Mouse (Mus musculus): ENCODE measurements around the gene Ptpro. TPM values are rescaled to one million over a fixed set of nuclear protein-coding genes. Genes with fewer than 3 reads are reported as not detected.
A peak's percentile ranks its signal among the peaks of the same experiment; 100 is the strongest.

Ptpro gene
- polyA plus RNA-seq, 2 experiments, result 0.40 to 0.55 TPM

DNA sequence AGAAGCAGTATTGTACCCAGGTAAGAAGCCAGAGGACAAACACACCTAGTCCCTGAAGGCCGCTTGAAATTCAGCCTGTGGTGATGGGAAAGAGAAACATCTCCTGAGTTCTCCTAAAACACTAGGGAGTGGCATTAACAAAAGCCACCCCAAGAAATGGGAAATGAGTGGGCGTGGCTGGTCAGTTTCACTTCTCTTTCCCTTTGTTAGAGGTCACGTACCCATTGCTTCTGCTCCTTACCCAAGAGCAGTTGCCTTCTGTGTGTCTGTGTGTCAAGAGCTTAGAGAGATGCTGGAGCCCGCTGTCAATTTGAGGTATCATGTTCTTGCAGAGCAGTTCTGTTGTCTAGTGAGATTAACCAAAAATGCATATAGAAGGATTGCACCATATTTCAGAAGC lies 134.2 kb downstream of the Ptpro start:
- H3K4me2 ChIP-seq (ENCODE audit: low read depth), result no peak overlapping the region
- H3K4me1 ChIP-seq (replicated peaks; ENCODE audit: control insufficient read depth in 2 of 2, insufficient read depth in 2 of 2, low read length in 1 of 2), result no peaks in the 10 kb centered on the region
- no peaks in the 10 kb centered on the region for H3K36me3 ChIP-seq (replicated peaks; ENCODE audit: control insufficient read depth, insufficient read depth, low read depth)
- no peak overlapping the region for H3K9ac ChIP-seq (replicated peaks)
- no peak overlapping the region for H3K4me3 ChIP-seq (ENCODE audit: insufficient read depth in 1 of 2, low read depth in 2 of 2, low read length in 2 of 2)
- no peaks in the 10 kb centered on the region for H3K9me3 ChIP-seq (ENCODE audit: control insufficient read depth, low read length)
- TF ChIP-seq EP300 (IDR thresholded peaks at IDR 0.05; ENCODE audit: low read depth), result no peak
- TF ChIP-seq CTCF (IDR thresholded peaks at IDR 0.05; ENCODE audit: low read depth), result no peak
- no peak overlapping the region for H3K27ac ChIP-seq
- WGBS (ENCODE audit: insufficient replicate concordance), result 53% methylated on average over 4 of the region's 4 CpGs
- no peaks in the 10 kb centered on the region for H3K27me3 ChIP-seq (ENCODE audit: control insufficient read depth, insufficient read depth, low read length)
- no peak for ATAC-seq (ENCODE audit: insufficient read depth)
- DNase-seq (ENCODE audit: low read depth in 3 of 3, low spot score in 3 of 3), result no peak

DNA sequence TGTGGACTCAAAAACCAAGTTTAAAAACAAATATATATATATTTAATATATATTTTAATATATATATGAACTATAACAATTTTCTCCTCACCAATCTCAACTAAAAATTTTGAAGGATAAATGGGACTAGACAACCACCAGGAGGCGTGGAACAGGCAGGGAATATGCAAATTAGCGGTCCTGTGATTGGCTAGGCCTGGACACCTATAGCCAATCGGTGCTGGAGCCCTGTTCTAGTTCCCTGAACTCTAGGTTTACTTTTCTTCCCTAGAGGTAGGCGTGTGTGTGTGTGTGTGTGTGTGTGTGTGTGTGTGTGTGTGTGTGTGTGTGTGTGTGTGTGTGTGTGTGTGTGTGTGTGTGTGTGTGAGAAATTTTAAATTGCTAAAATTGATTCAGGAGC lies 134.8 kb downstream of the Ptpro start:
- no peaks in the 10 kb centered on the region for H3K36me3 ChIP-seq (replicated peaks; ENCODE audit: control insufficient read depth, insufficient read depth, low read depth)
- no peaks in the 10 kb centered on the region for H3K4me1 ChIP-seq (replicated peaks; ENCODE audit: control insufficient read depth in 2 of 2, insufficient read depth in 2 of 2, low read length in 1 of 2)
- H3K27ac ChIP-seq, result no peak overlapping the region
- 0 out of 2 replicates have a peak, but pooled peaks have one; percentile 5 for TF ChIP-seq CTCF (IDR thresholded peaks at IDR 0.05; ENCODE audit: low read depth)
- no peak for TF ChIP-seq EP300 (IDR thresholded peaks at IDR 0.05; ENCODE audit: low read depth)
- 40% methylated on average over 4 of the region's 4 CpGs for WGBS (ENCODE audit: insufficient replicate concordance)
- no peaks in the 10 kb centered on the region for H3K9me3 ChIP-seq (ENCODE audit: control insufficient read depth, low read length)
- ATAC-seq (ENCODE audit: insufficient read depth) (0 out of 2 replicates have a peak, but pooled peaks have one; percentile 43), DNase-seq (ENCODE audit: low read depth in 3 of 3, low spot score in 3 of 3) (no peak)
- no peak overlapping the region for H3K9ac ChIP-seq (replicated peaks)
- no peak overlapping the region for H3K4me3 ChIP-seq (ENCODE audit: insufficient read depth in 1 of 2, low read depth in 2 of 2, low read length in 2 of 2)
- no peaks in the 10 kb centered on the region for H3K27me3 ChIP-seq (ENCODE audit: control insufficient read depth, insufficient read depth, low read length)
- H3K4me2 ChIP-seq (ENCODE audit: low read depth), result no peak overlapping the region

DNA sequence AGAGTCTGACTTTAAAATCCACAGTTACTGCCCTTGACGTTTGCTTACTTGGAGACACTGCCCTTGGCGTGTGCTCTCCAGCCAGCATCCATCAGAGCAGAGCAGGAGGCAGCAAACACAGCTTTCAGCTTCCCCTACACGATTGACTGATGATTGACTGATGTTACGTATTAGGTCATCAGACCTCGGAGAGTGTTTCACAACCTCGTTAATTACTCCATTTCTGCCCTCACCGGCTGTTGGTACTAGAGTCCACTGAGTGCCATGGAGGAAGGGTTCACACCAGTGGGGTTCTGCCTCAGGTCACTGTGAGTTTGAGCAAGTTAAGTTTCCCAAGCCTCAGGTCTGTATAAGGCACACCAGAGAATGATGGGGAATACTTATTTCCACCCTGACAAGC lies 143.0 kb downstream of the Ptpro start:
- Histone ChIP-seq H3K9me3 (ENCODE audit: control insufficient read depth, low read length) (no peaks in the 10 kb centered on the region), H3K4me3 (ENCODE audit: insufficient read depth in 1 of 2, low read depth in 2 of 2, low read length in 2 of 2) (no peak overlapping the region), H3K4me1 (replicated peaks; ENCODE audit: control insufficient read depth in 2 of 2, insufficient read depth in 2 of 2, low read length in 1 of 2) (no peaks in the 10 kb centered on the region), H3K4me2 (ENCODE audit: low read depth) (no peak overlapping the region), H3K27ac (no peak overlapping the region), H3K27me3 (ENCODE audit: control insufficient read depth, insufficient read depth, low read length) (no peaks in the 10 kb centered on the region), H3K36me3 (replicated peaks; ENCODE audit: control insufficient read depth, insufficient read depth, low read depth) (no peaks in the 10 kb centered on the region), H3K9ac (replicated peaks) (no peak overlapping the region)
- WGBS (ENCODE audit: insufficient replicate concordance), result 61% methylated on average over 7 of the region's 7 CpGs
- DNase-seq (ENCODE audit: low read depth in 3 of 3, low spot score in 3 of 3) (no peak), ATAC-seq (ENCODE audit: insufficient read depth) (no peak)
- TF ChIP-seq EP300 (IDR thresholded peaks at IDR 0.05; ENCODE audit: low read depth) (no peak), CTCF (IDR thresholded peaks at IDR 0.05; ENCODE audit: low read depth) (no peak)

- 0 out of 2 replicates have a peak, but pooled peaks have one; percentile 18 for TF ChIP-seq CTCF (IDR thresholded peaks at IDR 0.05; ENCODE audit: low read depth)
- TF ChIP-seq EP300 (IDR thresholded peaks at IDR 0.05; ENCODE audit: low read depth), result no peak
- H3K9me3 ChIP-seq (ENCODE audit: control insufficient read depth, low read length), result no peaks in the 10 kb centered on the region
- no peak overlapping the region for H3K27ac ChIP-seq
- WGBS (ENCODE audit: insufficient replicate concordance), result 49% methylated on average over 4 of the region's 4 CpGs
- H3K4me3 ChIP-seq (ENCODE audit: insufficient read depth in 1 of 2, low read depth in 2 of 2, low read length in 2 of 2), result no peak overlapping the region
- H3K9ac ChIP-seq (replicated peaks), result no peak overlapping the region
- H3K4me2 ChIP-seq (ENCODE audit: low read depth), result no peak overlapping the region
- H3K36me3 ChIP-seq (replicated peaks; ENCODE audit: control insufficient read depth, insufficient read depth, low read depth), result no peaks in the 10 kb centered on the region
- H3K4me1 ChIP-seq (replicated peaks; ENCODE audit: control insufficient read depth in 2 of 2, insufficient read depth in 2 of 2, low read length in 1 of 2), result no peaks in the 10 kb centered on the region
- no peaks in the 10 kb centered on the region for H3K27me3 ChIP-seq (ENCODE audit: control insufficient read depth, insufficient read depth, low read length)
- DNase-seq (ENCODE audit: low read depth in 3 of 3, low spot score in 3 of 3) (no peak), ATAC-seq (ENCODE audit: insufficient read depth) (no peak)
Measured at GRCm38 (mm10) chr6:137396106-137396793, 144.1 kb downstream of the Ptpro start.

DNA sequence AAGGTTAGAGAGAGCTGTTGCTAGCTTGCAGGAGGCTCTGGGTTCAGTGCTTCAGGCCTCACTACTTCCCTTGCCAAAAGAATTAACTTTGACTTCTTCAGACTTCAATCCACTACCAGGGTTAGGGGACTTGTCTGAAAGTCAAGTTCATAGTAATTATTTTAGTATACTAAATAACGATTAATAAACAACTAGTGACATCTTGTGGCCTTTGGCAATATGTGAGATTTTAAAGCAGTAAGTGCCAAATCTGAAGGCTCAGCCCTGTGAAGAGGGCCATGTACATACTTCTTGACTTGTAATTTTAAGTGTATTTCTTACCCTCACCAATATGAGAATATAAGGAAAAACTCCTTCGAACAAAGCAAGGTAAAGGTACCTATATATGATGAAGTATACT lies 145.2 kb downstream of the Ptpro start:
- H3K4me2 ChIP-seq (ENCODE audit: low read depth), result no peak overlapping the region
- H3K36me3 ChIP-seq (replicated peaks; ENCODE audit: control insufficient read depth, insufficient read depth, low read depth), result no peaks in the 10 kb centered on the region
- DNase-seq (ENCODE audit: low read depth in 3 of 3, low spot score in 3 of 3) (no peak), ATAC-seq (ENCODE audit: insufficient read depth) (no peak)
- H3K9me3 ChIP-seq (ENCODE audit: control insufficient read depth, low read length), result no peaks in the 10 kb centered on the region
- no peak overlapping the region for H3K27ac ChIP-seq
- WGBS (ENCODE audit: insufficient replicate concordance), result 60% methylated on average over 2 of the region's 2 CpGs
- H3K4me1 ChIP-seq (replicated peaks; ENCODE audit: control insufficient read depth in 2 of 2, insufficient read depth in 2 of 2, low read length in 1 of 2), result no peaks in the 10 kb centered on the region
- no peak for TF ChIP-seq EP300 (IDR thresholded peaks at IDR 0.05; ENCODE audit: low read depth)
- no peak for TF ChIP-seq CTCF (IDR thresholded peaks at IDR 0.05; ENCODE audit: low read depth)
- H3K27me3 ChIP-seq (ENCODE audit: control insufficient read depth, insufficient read depth, low read length), result no peaks in the 10 kb centered on the region
- H3K4me3 ChIP-seq (ENCODE audit: insufficient read depth in 1 of 2, low read depth in 2 of 2, low read length in 2 of 2), result no peak overlapping the region
- H3K9ac ChIP-seq (replicated peaks), result no peak overlapping the region

Data from liver, embryonic 14.5 days (tissue).